Mouse (Mus musculus): Measurements from ENCODE around the gene Egfl7. TPM values are rescaled to one million over a fixed set of nuclear protein-coding genes. Genes with fewer than 3 reads are reported as not detected.

Egfl7 gene
- polyA plus RNA-seq, 1 experiment from 2014 or later = 61.7 TPM

- H3K4me1 ChIP-seq (replicated peaks; ENCODE audit: control insufficient read depth, insufficient read depth, low read length) = peaks cover 30% of the 10 kb centered on the region
Measured at GRCm38 (mm10) chr2:26626081-26626480, 46.3 kb downstream of the Egfl7 start.

DNA sequence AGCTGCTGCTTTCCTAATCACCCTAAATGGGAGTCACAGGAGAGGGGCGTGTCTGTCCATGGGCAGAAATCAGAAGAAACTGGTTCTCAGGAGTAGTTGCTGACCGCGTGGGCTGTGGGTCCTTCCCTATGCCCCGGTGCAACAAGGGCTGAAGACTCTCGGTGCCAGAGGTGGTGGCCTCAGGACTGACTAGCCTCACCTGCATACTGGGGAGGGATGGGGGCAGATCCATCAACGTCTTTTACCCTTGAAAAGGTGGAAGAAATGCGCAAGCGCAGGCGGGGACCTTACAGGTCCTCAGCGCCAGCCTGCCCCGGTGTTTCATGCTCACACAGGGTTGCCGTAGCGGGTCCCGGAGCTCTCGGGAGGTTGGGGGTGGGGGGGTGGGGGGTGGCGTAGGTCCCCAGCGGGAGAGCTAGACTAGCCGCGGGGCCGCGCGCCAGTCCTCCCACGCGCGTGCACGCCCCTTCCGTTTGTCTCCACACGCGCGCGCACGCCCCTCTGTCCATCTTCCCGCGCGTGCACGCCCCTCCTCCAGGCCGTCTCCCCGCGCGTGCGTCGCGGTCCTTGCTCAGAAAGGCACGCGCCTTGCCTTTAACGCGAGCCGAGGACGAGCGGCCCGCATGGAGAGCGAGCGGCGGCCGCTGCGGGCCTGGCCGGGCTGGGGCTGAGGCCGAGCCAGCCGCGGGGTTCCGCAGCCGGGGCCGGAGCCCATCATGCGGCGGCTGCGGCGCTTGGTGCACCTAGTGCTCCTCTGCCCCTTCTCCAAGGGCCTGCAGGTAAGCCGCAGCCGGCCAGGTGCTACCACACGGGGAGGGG, 48.3 kb downstream of the Egfl7 start, which contains the start of gene Fam69b:
TSS of gene Fam69b (plus strand) at position 537 of the 819 bp plus-strand sequence.
- Histone ChIP-seq H3K27ac (ENCODE audit: low read length) (peak within 1 kb of the TSS; percentile 76), H3K9me3 (ENCODE audit: control insufficient read depth, low read length) (no peaks in the 10 kb centered on the region), H3K9ac (replicated peaks; ENCODE audit: low read depth, low read length) (peak within 1 kb of the TSS; percentile 97), H3K27me3 (replicated peaks; ENCODE audit: control insufficient read depth, insufficient read depth, low read length) (no peaks in the 10 kb centered on the region), H3K4me2 (ENCODE audit: low read length) (peak within 1 kb of the TSS; percentile 94), H3K36me3 (ENCODE audit: control insufficient read depth, insufficient read depth) (no peaks in the 10 kb centered on the region), H3K4me3 (replicated peaks; ENCODE audit: low read length) (peak within 1 kb of the TSS; percentile 77), H3K4me1 (replicated peaks; ENCODE audit: control insufficient read depth, insufficient read depth, low read length) (peaks cover 41% of the 10 kb centered on the region)
- ATAC-seq = peak; percentile 84
- under 1% methylated on average over 66 of the region's 70 CpGs for WGBS

More at GRCm38 (mm10) chr2:26626081-26626480, 46.3 kb downstream of the Egfl7 start:
- no peak for ATAC-seq
- Histone ChIP-seq H3K36me3 (ENCODE audit: control insufficient read depth, insufficient read depth) (no peaks in the 10 kb centered on the region), H3K27me3 (replicated peaks; ENCODE audit: control insufficient read depth, insufficient read depth, low read length) (no peaks in the 10 kb centered on the region), H3K4me3 (replicated peaks; ENCODE audit: low read length) (no peak overlapping the region), H3K9ac (replicated peaks; ENCODE audit: low read depth, low read length) (no peak overlapping the region), H3K9me3 (ENCODE audit: control insufficient read depth, low read length) (no peaks in the 10 kb centered on the region), H3K4me2 (ENCODE audit: low read length) (no peak overlapping the region), H3K27ac (ENCODE audit: low read length) (no peak overlapping the region)
- 75% methylated on average over 3 of the region's 3 CpGs for WGBS

DNA sequence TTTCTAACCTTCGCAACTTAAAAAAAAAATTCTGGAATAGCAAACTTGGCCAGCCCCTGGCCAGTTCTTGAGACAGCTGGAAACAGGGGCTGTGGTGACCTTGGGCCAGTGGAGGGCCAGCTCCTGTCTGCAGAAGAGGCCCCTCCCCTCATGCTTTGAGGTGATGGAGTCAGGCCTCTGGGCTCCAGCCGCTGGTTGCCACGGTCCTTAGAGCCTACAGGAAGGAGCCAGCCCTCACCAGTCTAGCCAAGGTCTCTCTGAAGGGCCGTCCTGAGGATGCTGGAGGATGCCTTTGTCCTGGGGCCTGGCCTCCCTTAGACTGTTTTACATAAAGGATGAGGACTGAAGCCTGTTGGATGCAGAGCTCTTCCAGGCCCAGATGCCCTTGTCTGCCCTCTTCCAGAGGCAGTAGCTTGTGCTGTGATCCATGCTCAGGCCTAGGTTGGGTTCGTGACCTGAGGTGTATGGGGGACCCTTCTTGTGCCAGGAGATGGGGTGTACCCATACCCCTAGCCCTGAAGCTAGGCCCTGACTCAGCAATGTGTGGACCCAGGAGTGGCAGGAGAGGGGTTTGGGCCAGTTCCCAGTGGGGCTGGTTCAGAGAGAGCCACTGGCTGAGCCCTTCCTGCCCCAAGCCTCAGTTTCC, 49.1 kb downstream of the Egfl7 start:
- H3K4me2 ChIP-seq (ENCODE audit: low read length) = peak overlapping the region; percentile 94
- no peaks in the 10 kb centered on the region for H3K27me3 ChIP-seq (replicated peaks; ENCODE audit: control insufficient read depth, insufficient read depth, low read length)
- H3K9ac ChIP-seq (replicated peaks; ENCODE audit: low read depth, low read length) = peak overlapping the region; percentile 97
- 13% methylated on average over 5 of the region's 5 CpGs for WGBS
- peak; percentile 60 for ATAC-seq
- H3K9me3 ChIP-seq (ENCODE audit: control insufficient read depth, low read length) = no peaks in the 10 kb centered on the region
- peaks cover 41% of the 10 kb centered on the region for H3K4me1 ChIP-seq (replicated peaks; ENCODE audit: control insufficient read depth, insufficient read depth, low read length)
- H3K4me3 ChIP-seq (replicated peaks; ENCODE audit: low read length) = peak overlapping the region; percentile 77
- H3K36me3 ChIP-seq (ENCODE audit: control insufficient read depth, insufficient read depth) = no peaks in the 10 kb centered on the region
- H3K27ac ChIP-seq (ENCODE audit: low read length) = peak overlapping the region; percentile 76

DNA sequence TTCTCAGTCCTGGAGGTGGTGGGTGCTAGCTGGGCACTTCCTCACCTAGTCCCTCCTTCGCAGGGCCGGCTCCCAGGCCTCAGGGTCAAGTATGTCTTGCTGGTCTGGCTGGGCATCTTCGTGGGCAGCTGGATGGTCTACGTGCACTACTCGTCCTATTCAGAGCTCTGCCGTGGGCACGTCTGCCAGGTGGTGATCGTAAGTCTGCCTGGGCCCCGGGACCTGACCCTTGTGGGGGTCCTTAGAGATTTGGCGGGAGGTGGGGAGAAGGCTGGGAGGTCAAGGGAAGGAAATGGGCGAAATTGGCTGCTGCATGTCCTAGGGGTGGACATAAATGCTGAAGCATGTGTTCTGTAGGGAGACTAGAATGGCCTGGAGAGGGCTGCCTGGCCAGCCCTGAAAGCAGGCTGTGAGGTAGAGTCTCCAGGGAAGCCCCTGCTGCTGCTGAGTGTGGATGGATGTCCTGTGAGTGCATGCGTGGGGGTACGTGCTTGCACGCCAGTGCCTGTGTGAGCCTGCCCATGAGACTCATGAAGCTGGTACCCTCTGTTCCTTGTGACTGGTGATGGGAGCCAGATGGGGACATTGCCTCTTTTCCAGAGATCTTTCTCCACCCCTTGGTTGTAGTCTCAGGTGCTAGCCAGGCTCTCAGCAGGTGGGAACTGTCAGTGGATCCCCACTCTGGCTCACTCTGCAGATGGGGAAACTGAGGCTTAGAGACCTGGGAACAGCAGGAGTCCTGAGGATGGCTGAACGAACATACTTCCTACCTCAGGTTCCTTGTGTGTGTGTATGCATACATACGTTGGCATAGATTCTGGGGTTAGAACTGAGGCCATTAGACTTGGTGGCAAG, 53.0 kb downstream of the Egfl7 start:
- Histone ChIP-seq H3K4me3 (replicated peaks; ENCODE audit: low read length) (no peak overlapping the region), H3K4me2 (ENCODE audit: low read length) (no peak overlapping the region), H3K36me3 (ENCODE audit: control insufficient read depth, insufficient read depth) (peaks cover 22% of the 10 kb centered on the region), H3K27ac (ENCODE audit: low read length) (no peak overlapping the region), H3K9me3 (ENCODE audit: control insufficient read depth, low read length) (no peaks in the 10 kb centered on the region), H3K4me1 (replicated peaks; ENCODE audit: control insufficient read depth, insufficient read depth, low read length) (peaks cover 42% of the 10 kb centered on the region), H3K27me3 (replicated peaks; ENCODE audit: control insufficient read depth, insufficient read depth, low read length) (no peaks in the 10 kb centered on the region), H3K9ac (replicated peaks; ENCODE audit: low read depth, low read length) (no peak overlapping the region)
- no peak for ATAC-seq
- 85% methylated on average over 16 of the region's 16 CpGs for WGBS

DNA sequence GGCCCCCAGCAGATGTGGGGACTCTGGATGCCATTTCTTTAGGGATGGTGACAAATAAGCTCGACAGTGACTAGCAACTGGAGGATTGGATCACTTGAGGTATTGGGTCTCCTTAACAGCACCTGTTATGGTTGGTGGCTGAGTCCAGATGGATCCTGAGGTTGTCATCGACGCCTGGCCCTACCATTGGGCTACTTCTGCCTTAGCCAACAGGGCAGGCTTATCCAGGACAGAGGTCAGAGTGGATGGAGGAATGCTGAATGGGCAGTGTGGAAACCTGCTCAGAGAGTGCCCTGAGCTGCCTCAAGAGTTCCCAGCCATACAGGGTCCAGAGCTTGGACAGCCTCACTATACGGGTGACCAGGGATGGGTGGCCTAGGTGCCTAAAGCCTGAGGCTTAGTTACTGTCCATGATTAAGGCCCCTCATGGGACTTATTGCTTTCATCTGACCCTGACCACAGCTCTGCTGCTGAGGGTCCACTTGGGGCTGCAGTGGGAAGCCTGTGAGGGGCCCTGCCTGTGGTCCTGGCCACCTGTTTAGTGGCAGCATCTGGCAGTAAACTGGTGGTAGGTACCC, 54.2 kb downstream of the Egfl7 start:
- Histone ChIP-seq H3K36me3 (ENCODE audit: control insufficient read depth, insufficient read depth) (peaks cover 23% of the 10 kb centered on the region), H3K9ac (replicated peaks; ENCODE audit: low read depth, low read length) (no peak overlapping the region), H3K9me3 (ENCODE audit: control insufficient read depth, low read length) (no peaks in the 10 kb centered on the region), H3K27ac (ENCODE audit: low read length) (no peak overlapping the region), H3K4me3 (replicated peaks; ENCODE audit: low read length) (no peak overlapping the region), H3K4me1 (replicated peaks; ENCODE audit: control insufficient read depth, insufficient read depth, low read length) (peaks cover 48% of the 10 kb centered on the region), H3K4me2 (ENCODE audit: low read length) (no peak overlapping the region), H3K27me3 (replicated peaks; ENCODE audit: control insufficient read depth, insufficient read depth, low read length) (no peaks in the 10 kb centered on the region)
- no peak for ATAC-seq
- WGBS = 74% methylated on average over 4 of the region's 4 CpGs

GRCm38 (mm10) chr2:26634629-26635488, 55.0 kb downstream of the Egfl7 start:
- WGBS = 67% methylated on average over 12 of the region's 12 CpGs
- H3K36me3 ChIP-seq (ENCODE audit: control insufficient read depth, insufficient read depth) = peaks cover 23% of the 10 kb centered on the region
- H3K4me2 ChIP-seq (ENCODE audit: low read length) = no peak overlapping the region
- no peaks in the 10 kb centered on the region for H3K27me3 ChIP-seq (replicated peaks; ENCODE audit: control insufficient read depth, insufficient read depth, low read length)
- H3K27ac ChIP-seq (ENCODE audit: low read length) = no peak overlapping the region
- H3K9ac ChIP-seq (replicated peaks; ENCODE audit: low read depth, low read length) = no peak overlapping the region; the same call in 1 of the 2 replicates
- no peaks in the 10 kb centered on the region for H3K9me3 ChIP-seq (ENCODE audit: control insufficient read depth, low read length)
- no peak for ATAC-seq
- no peak overlapping the region for H3K4me3 ChIP-seq (replicated peaks; ENCODE audit: low read length)
- H3K4me1 ChIP-seq (replicated peaks; ENCODE audit: control insufficient read depth, insufficient read depth, low read length) = peaks cover 42% of the 10 kb centered on the region

DNA sequence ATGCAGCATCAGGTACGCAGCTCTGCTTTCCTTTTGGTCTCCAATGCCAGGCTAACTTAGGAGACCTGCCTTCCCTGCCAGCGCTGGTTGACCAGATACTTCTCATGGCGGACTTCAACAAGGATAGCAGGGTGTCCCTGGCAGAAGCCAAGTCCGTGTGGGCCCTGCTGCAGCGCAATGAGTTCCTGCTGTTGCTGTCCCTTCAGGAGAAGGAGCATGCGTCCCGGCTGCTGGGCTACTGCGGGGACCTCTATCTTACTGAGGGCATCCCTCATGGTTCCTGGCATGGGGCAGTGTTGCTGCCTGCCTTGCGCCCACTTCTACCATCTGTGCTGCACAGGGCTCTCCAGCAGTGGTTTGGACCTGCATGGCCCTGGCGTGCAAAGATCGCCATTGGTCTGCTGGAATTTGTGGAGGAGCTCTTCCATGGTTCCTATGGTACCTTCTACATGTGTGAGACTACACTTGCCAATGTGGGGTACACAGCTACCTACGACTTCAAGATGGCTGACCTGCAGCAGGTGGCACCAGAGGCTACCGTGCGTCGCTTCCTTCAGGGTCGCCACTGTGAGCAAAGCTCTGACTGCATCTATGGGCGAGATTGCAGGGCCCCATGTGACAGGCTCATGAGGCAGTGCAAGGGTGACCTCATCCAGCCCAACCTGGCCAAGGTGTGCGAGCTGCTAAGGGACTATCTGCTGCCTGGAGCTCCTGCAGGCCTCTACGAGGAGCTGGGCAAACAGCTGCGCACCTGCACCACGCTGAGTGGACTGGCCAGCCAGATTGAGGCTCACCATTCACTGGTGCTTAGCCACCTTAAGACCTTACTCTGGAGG, 55.9 kb downstream of the Egfl7 start:
- Histone ChIP-seq H3K27ac (ENCODE audit: low read length) (no peak overlapping the region), H3K36me3 (ENCODE audit: control insufficient read depth, insufficient read depth) (peaks cover 23% of the 10 kb centered on the region), H3K9ac (replicated peaks; ENCODE audit: low read depth, low read length) (no peak overlapping the region), H3K4me1 (replicated peaks; ENCODE audit: control insufficient read depth, insufficient read depth, low read length) (peaks cover 34% of the 10 kb centered on the region), H3K27me3 (replicated peaks; ENCODE audit: control insufficient read depth, insufficient read depth, low read length) (no peaks in the 10 kb centered on the region), H3K4me3 (replicated peaks; ENCODE audit: low read length) (no peak overlapping the region), H3K4me2 (ENCODE audit: low read length) (no peak overlapping the region), H3K9me3 (ENCODE audit: control insufficient read depth, low read length) (no peaks in the 10 kb centered on the region)
- no peak for ATAC-seq
- 71% methylated on average over 21 of the region's 21 CpGs for WGBS

DNA sequence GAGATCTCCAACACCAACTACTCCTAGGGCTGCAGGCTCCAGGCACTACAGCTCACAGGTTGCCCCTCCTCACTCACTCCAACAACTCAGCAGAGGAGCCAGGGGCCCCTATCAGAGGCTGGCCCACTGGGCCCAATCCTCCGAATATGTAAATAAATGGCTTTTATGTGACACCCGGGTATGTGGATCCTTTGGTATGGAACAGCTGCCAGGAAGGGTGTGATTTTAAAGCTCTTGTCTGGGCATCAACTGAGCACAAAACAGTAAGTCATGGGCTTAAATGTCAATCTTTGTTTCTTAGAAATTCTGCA, 56.5 kb downstream of the Egfl7 start:
- Histone ChIP-seq H3K9ac (replicated peaks; ENCODE audit: low read depth, low read length) (no peak overlapping the region), H3K4me3 (replicated peaks; ENCODE audit: low read length) (no peak overlapping the region), H3K4me1 (replicated peaks; ENCODE audit: control insufficient read depth, insufficient read depth, low read length) (peaks cover 28% of the 10 kb centered on the region), H3K9me3 (ENCODE audit: control insufficient read depth, low read length) (no peaks in the 10 kb centered on the region), H3K27me3 (replicated peaks; ENCODE audit: control insufficient read depth, insufficient read depth, low read length) (no peaks in the 10 kb centered on the region), H3K36me3 (ENCODE audit: control insufficient read depth, insufficient read depth) (peaks cover 23% of the 10 kb centered on the region), H3K27ac (ENCODE audit: low read length) (no peak overlapping the region), H3K4me2 (ENCODE audit: low read length) (no peak overlapping the region)
- no peak for ATAC-seq
- 47% methylated on average over 2 of the region's 2 CpGs for WGBS
